Mouse (Mus musculus) spleen, postnatal 4 days (tissue): Measurements from ENCODE around the gene Ccnb3.
"Not testable (repeated sequence)": the region's sequence is repeated elsewhere in the genome, so short reads cannot be mapped to it uniquely, and the experiment has no call there.

Experiments used
- DNase-seq, 2 experiments: peaks; one replicate each; pipeline ENCODE4 v3.0.0; 2022; ENCODE audit warnings: low spot score in 2 of 2

Ccnb3 gene

DNA sequence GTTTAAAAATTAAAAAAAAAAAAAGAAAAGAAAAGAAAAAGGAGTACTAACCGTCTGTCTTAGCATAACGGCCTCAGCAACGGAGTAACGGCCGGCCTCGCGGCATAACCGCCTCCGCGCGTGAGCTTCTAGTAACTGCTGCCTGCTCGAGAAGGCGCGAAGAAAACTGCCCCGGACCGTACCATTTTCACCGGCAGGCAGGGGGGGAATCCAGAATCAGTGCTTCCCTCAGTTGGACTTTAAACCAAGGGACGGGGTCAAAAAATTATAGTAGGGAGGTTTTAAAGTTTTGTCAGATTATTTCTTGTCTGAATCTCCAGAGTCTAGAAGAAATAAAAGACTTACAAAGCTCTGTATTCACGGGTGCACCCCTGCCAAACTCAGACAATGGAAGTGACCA is at the start of gene Ccnb3:
Gene Ccnb3 (minus strand): TSS at position 101 of the 400 bp plus-strand sequence.
- no peak for DNase-seq

DNA sequence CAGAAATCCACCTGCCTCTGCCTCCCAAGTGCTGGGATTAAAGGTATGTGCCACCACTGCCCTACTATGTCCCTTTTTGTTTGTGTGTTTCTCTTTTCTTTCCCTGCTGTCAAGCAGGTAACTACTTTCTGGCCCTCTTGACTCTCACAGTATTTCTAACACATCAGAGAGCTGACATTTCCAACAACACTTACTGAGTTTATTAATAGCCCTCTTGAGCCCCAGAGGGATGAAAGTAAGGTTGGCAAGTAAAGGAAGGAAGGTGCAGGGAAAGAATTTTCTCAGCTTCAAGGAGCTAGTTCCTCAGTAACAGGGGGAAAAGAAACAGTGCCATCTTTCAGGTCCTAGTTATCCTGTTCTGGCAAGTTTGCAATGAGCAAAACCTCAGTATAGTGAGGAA is 48.9 kb upstream of the Ccnb3 start:
- no peak for DNase-seq

DNA sequence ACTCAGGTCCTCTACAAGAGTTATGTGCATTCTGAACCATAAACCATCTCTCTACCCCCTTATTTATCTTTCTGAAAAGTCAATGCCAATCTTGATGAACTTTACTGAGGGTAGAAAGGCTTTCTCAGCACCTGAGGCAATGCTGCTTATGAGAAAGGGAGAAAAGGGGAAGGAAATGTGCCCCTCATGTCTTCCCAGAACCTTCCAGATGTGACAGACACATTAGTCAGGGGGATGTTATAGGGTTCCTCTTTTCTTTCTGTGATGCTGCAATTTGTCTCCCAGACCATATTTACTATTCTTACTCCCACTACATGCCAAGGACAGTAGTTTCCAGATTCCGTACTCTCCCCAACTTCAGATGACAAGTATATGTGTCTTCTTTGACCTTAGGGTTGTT is 44.5 kb upstream of the Ccnb3 start:
- no peak for DNase-seq

DNA sequence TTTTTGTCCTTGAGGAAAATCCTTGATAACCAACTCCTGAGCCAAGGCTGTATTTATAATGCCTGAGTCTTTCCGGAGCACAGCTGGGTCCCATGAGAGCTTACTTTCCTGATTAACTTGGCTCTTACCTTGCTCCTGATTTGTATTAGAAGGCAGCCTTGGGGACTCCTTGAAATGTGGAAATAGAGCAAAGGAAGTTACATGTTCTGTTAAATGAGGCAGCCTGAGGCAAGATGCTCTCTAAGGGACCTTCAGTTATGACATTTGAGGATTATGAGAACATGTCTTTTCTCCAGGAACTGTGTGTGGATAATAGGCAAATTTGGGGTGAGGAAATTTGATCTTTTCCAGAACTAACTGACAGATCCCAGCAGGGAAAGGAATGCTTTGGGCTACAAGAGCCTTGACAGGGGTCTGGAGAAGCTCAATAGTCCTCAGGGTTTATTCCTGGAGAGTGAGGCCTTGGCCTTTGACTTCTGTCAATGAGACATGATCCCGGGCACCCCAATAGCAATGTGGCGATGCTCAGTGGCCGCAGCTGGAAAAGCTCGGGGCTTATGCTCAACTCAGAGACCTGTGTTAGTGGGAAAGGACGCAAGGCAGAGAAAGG is 38.5 kb upstream of the Ccnb3 start:
- DNase-seq: no peak

DNA sequence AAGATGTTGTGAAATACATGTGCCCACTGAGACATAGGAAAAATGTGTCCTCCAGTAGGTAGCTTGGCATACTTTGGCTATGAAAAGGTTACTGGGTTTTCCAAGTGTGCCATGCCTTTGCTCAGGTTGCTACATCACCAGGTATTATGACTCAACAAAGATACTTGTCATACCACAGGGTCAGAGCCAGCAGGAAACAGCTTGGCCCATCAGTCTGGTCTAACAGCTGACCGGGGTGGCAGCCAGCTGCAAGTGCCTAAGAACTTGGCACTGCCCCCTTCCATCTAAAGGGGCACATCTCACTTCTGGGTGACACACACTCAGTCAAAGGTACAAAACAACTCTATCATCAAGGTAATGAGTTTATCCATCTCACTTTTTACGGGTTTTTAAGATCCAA is 26.6 kb upstream of the Ccnb3 start:
- DNase-seq: no peak

DNA sequence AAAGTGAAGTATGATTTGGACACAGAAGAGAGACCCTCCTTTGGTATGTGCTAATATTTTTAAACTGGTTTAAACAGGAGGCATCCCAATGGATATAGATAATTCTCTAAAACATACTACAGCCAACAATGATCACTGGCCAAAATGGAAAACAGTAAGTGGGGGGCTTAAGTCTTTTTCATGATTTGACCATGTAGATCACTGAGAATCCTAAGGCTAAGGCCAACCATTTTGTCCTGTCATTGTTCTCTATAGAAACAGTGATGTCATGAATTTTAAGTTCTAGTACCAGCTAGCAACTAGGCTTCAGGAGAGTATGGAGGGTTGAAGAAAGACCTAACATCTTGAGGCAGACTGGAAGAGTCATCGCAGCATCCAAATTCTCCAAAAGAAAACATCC is 25.8 kb upstream of the Ccnb3 start, which contains the start of gene Akap4:
Gene Akap4 (plus strand): TSS at position 301 of the 400 bp plus-strand sequence.
- DNase-seq: no peak

DNA sequence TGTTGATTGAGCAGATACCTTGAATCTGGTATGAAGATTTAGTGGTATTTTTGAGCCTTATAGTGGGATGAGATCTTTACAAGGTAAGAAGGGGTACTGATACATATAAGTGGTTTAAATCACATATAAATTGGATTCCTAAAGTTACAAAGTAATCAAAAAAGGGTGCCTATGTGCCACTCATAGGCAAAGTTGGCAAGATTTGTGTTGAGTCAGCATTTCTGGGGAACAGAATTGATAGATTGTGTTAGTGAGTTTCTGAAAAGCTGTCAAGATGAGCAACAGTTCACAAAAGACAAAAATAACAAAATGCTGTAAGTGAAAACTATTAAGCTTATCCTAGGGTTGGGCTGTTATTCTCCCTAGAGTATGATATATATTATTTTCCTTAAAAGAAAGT is 22.7 kb upstream of the Ccnb3 start:
- no peak for DNase-seq

DNA sequence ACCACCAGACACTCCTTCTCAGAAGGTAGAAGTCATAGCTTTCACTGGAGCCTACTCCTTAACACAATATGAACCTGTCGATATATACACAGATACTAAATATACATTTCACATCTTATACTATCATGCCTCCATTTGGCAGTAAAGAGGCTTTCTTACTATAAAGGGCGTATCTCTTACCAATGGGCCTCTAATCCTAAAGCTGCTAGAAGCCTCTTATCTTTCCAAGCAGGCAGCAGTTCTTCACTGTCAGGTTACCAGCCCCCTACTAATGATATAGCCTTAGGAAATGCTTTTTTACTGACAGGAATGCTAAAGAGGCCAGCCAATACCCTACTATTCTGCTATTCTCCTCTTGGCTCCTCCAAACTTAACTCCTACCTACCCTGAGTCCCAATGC is 16.2 kb upstream of the Ccnb3 start:
- DNase-seq: no peak

DNA sequence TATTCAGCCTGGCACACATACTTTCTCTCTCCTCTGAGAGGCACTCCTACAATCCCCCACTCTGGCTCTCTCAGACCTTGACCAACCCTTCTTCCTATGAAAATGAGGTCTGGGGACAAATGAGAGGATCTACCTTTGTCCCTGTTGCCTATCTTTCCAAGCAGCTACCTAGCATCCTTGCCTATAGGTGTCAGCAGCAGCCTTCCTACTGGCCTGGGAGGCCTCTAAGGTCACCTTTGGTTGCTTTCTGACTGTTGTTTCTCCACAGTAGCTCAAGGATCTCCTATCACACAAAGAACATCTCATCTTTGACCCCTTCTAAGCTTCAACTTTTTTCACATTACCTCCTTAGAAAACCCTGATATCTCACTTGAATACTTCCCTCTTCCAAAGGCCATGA is 15.6 kb upstream of the Ccnb3 start:
- DNase-seq: no peak

DNA sequence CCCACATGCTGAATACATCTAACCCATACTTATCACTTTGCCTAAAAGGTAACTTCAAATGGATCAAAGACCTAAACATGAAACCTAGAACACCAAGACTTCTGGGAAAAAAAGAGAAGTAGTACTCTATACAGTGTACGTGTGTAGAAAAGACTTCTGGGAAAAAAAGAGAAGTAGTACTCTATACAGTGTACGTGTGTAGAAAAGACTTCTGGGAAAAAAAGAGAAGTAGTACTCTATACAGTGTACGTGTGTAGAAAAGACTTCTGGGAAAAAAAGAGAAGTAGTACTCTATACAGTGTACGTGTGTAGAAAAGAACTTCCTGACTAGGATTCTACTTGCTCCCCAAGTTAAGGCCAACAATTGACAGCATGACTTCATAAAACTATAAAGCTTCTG is 57.5 kb downstream of the Ccnb3 start:
- DNase-seq: not testable (repeated sequence)

DNA sequence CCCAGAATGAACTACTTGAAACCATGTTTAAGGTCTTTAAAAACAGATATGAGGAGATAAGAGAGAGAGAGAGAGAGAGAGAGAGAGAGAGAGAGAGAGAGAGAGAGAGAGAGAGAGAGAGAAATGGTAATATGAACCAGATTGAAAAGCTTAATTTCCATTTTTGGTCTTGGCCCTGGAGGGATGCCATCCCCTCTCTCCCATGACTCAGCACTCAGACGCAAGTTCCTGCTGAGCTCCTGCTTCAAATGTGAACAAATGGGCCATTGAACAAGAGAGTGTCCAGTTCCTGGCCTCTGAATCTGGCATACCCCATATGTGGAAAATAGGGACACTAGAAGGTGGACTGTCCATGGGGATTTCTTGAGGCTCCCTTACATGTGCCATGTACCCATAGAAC is 69.5 kb downstream of the Ccnb3 start:
- DNase-seq: no peak

DNA sequence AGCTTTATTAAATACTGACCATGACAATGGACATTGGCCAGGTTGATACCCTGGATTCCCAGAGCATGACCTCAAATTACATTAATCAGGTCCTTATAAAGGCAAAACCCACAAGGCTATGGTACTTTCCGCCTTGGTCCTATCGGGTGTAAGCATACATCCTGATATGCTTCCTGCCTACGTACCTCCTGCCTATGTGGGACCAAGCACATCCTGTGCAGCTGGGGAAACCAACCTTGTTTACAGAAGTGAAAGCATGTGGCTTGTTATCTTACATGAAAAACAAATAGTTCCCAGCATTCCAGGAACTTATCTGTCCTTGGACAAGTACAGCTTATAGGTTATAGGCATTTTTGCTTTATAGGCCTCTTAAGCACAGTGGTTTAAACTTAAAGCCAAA is 72.8 kb downstream of the Ccnb3 start:
- DNase-seq: no peak
